Mouse (Mus musculus) megakaryocyte, embryonic 14.5 days (primary cell): ENCODE measurements around the gene Olfr862.

ENCODE experiments used
- FLI1 ChIP-seq: IDR thresholded peaks from 2 replicates; pipeline ENCODE4 v1.6.1; 2012; ENCODE audit warnings: low read length, inconsistent platforms, mixed read lengths
- GATA1 ChIP-seq: IDR thresholded peaks from 3 replicates; pipeline ENCODE4 v1.6.1; 2012; ENCODE audit warnings: mixed read lengths, low read length, inconsistent platforms, borderline replicate concordance

DNA sequence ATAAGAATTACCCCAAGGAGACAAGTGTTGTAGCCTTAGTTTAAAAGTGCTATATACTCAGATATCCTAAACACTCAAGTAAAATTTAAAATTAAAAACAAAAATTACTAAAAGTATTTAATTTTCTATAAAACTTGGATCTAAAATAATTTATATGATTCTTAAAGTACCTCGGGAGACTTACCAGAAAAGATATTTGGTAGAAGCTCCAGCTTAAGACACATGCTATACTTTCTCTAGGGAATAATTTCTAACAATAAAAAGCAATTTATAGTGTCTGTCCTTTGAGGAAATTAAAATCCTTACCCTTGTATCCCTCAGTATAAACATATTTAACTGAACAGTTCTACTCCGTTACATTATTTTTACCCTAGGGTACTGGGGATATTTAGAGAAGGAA is 28.8 kb upstream of the Olfr862 start, which contains the start of gene Olfr77:
- TF ChIP-seq GATA1 = no peak
- no peak for TF ChIP-seq FLI1
